Mouse (Mus musculus) liver, embryonic 14.5 days (tissue): ENCODE measurements around the gene Olfr523.
"Not testable (repeated sequence)": the region's sequence is repeated elsewhere in the genome, so short reads cannot be mapped to it uniquely, and the experiment has no call there.

Experiments used
- CTCF ChIP-seq: IDR thresholded peaks from 2 replicates; pipeline ENCODE4 v1.5.1; 2016; ENCODE audit warnings: antibody characterized with exemption, low read depth, control low read depth
- EP300 ChIP-seq: IDR thresholded peaks from 2 replicates; pipeline ENCODE4 v1.6.1; 2016; ENCODE audit warnings: antibody characterized with exemption, low read depth

GRCm38 (mm10) chr7:140134033-140134432 is 39.0 kb upstream of the Olfr523 start:
- TF ChIP-seq CTCF, EP300: not testable (repeated sequence)
